Mouse (Mus musculus) right cerebral cortex, postnatal 36 days (tissue): ENCODE measurements around the gene Frs3.

Experiments used
- DNase-seq, 2 experiments: peaks; one replicate each; pipeline ENCODE4 v3.0.0; 2022; ENCODE audit warnings: low spot score in 2 of 2, mixed read lengths in 1 of 2

Gene Frs3

DNA sequence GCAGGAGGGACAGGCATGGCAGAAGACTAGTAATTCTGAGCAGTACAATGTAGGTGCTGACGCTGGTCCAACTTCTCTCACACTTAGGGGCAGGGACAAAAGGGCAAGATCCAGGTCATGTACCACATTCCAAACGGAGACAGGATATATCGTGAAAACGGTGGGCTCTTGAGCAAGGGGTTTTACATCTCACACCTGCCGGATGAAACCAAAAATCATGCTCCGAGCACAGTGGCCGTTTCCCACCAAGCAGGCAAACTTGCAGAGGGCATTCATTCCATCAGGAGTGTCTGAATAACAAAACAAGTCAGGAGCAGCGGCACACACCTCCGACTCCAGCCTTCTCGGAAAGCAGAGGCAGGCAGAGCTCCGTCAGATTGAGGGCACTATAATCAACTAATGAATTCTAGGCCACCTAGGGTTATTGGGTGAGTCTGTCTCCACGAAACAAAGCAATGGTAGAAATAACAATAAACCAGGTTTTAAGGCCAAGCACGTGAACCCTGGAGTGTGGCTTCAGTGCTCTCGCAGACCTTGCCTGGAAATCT, 46.8 kb downstream of the Frs3 start:
- no peak for DNase-seq

GRCm38 (mm10) chr17:47736856-47737255, 48.0 kb downstream of the Frs3 start, which contains the start of gene Tfeb:
Gene Tfeb (plus strand): TSS chr17:47737030.
- DNase-seq = peak; percentile 91 to 93

- peak; percentile 71 to 79 for DNase-seq
These were observed 48.6 kb downstream of the Frs3 start for GRCm38 (mm10) chr17:47737271-47738065.

- no peak for DNase-seq
These were observed 49.4 kb downstream of the Frs3 start for GRCm38 (mm10) chr17:47738066-47738878.

DNA sequence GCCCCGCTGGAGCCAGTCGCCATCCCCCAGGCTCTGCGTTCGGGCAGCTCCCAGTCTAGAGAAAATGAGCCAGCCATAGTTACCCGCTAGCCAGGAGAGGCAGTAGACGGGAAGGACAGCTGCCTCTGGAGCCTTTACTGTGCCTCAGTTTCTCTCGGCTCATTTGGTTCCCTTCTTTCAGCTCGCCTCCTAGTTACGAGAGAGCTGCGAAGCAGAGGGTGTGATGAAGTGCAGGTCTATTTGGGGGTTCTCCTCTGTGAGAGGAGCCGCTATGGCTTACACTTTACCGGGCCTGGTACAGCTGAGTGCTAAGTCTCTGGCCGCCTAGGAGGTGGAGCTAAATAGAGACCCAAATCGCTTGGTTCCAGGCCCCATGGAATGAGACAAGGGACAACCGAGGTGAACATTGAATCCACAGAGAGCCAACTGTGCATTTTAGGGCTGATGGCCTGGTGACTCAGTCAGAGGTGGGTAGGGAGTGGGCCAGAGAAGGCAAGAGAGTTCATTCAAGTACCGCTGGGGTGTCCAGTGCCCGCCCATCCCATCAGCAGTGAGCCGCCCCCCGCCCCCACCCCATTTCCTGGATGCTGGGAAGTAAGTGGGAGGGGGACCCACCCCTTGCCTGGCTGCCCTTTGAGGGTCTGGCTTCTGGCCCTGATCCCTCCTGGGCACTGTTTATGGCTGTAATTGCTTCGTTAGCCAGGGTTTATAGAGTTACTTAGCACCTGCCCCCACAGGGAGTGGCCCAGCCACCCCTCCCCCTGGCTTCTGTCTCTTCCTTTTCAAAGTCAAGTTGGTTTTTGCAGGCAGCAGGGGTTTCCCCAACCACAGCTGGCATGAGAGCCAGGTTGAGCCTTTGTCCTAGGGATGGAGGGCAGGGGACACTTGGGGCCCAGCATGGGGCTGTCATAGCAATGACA, 50.3 kb downstream of the Frs3 start:
- DNase-seq = no peak

DNA sequence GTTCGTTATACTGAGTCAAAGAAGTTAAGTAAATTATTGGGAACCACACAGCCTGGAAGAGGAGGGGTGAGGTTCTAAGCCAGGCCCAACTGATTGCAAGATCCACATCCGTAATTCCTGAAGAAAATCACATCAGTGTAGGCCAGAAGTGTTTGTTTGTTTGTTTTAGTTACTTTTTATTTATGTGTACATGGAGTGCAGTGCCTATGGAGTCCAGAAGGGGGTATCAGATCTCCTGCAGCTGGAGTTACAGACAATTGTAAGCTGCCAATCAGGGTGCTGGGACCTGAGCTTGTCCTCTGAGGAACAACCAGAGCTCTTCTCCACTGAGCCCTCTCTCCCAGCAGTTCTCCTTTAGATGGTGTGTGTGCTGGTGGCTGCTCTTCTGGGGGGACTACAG, 51.4 kb downstream of the Frs3 start:
- no peak for DNase-seq

DNA sequence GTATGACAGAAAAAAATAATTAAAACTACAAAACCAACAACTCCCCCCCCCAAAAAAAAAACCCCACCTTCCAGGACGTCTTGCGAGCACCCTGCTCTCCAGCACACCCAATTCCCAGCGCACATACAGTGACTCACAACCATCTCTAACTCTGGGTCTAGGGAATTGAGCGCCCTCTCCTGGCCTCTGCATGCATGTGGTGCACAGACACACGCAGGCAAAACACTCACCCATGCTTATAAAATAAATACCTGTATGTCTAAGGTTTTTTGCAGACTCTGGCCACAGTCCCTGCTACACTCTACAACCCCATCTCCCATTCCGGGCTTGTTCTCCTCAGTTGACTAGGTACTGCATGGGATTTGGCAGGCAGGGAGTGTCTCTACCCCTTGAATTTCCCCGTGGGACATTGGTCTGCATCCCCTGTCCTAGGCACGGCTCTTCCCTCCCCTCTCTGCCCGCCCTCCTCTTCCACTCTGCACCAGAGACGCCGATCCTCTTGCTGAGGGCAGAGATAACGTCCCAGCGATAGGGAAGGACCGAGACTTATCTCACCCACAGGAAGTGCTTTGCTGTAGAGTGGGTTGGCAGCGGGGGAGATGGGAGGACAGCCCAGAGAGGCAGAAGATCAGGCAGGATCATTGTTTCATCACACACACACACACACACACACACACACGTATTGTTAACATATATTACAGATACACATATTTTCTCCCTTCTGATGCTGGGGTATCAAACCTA, 54.3 kb downstream of the Frs3 start:
- no peak for DNase-seq

- DNase-seq = no peak
These were observed 55.3 kb downstream of the Frs3 start for GRCm38 (mm10) chr17:47744086-47744485.

DNA sequence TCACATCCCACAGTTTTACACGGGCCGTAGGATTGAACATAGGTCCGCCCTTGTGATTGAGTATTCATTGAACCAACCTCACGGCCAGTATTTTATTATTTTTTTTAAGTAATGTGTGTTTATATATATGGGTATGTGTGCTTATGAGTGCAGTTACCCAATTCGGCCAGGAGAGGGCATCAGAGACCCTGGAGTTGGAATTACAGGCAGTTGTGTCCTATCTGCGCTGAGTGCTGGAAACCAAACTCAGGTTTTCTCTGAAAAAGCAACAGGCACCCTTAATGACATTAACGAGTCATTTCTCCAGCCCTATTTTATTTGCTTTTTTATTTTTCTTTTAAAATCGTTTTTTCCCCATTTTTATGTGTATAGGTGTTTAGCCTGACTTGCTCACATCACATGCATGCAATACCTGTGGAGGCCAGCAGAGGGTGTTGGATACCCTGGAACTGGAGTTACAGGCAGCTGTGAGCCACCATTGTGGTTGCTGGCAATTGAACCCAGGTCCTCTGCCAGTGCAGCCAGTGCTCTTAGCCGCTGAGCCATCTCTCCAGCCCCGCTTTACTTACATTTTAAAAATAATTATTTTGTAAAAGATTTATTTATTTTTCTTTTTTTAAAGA, 56.0 kb downstream of the Frs3 start:
- DNase-seq = no peak

DNA sequence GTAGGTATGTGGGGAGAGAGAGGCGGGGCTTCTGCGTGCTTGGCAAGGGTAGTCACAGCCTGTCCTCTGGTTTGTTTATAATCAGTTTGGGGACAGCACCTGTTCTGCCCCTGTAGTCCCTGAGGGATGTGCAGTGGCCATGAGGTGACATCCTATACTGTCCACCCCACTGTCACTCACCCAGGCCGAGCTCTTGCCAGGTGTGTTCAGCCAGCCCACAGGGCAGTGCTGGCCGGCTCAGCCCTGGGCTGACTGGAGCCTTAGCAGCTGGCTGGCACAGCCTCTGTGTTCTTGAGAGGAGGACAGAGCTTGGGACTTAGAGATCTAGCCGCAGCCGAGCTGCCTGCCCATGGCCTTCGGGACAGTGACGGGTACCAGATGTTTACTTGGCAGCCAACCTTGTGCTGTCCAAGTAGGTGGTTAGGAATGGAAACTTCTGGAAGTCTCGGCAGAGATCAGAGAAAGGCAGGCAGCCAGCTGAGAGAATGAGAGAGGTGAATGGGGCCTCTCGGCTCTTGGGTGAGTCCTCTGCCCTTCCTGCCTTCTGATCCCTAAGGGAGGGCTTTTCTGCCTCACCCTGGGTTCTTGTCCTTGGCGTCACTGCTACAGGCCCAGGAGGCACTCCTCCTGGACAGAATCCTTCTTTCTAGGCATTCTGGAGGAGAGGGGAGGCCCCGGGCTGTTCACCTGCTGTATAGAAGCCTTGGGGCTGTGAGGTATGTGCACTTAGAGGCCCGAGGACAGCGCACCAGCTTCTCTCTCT, 60.1 kb downstream of the Frs3 start:
- DNase-seq = no peak

DNA sequence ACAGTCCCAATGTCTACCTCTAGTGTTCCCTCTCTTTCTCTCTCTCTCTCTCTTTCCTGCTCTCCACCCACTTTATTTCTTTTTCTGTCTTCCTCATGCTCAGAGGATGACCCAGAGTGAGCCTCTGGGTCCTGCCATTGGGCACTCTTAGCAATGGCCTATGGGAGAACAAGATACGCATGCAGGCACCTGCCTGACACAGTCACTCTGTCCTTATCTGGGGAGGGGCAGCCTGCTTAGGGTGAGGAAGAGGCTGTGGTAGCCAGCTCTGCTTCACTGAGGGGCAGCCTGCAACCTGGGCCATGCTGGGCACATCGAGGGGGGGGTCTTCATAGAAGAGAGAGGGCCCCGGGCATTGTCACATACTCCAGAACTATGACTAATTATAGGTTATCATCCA, 60.8 kb downstream of the Frs3 start:
- no peak for DNase-seq

- no peak for DNase-seq
These were observed 61.3 kb downstream of the Frs3 start for GRCm38 (mm10) chr17:47750101-47750500.

DNA sequence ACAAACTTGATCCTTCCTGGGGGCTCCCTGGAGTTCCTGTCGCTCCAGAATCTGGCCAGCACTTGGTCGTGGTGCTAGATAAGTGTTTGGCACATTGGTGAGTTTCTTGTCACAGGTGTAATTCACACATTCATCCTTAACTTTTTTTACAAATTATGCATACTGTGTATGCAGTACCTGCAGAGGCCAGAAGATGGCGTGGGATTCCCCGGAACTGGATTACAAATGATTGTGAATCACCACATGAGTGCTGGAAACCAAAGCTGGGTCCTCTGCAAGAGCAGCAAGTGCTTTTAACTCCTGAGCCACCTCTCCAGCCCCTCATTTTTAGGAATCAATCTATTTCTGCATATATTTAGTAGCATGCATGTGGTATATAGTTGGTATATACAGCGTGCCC, 63.0 kb downstream of the Frs3 start:
- DNase-seq = no peak

GRCm38 (mm10) chr17:47753130-47753775, 64.4 kb downstream of the Frs3 start:
- no peak for DNase-seq
